Mouse (Mus musculus): ENCODE measurements around the gene Uck2.
A peak's percentile ranks its signal among the peaks of the same experiment; 100 is the strongest.

The Uck2 gene

DNA sequence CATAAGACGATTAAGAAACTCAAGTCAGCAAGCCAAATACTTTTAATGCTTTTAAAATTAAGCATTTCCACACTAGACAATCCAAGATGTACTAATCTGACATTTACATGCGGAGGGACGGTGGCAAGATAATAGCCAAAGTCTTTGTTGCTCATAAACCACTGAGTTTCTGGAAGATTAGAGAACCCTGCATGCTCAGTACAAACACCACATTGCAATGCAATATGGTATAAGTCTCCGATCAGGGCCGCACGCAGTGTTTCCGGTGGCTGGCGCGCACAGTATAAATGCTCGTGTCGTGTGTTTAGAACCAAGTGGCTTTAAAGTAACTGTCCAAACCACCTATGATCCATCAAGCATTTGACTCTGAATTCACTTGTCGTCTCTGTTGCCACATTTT, 31.5 kb downstream of the Uck2 start:
- no peak for DNase-seq (ENCODE audit: low read depth)

DNA sequence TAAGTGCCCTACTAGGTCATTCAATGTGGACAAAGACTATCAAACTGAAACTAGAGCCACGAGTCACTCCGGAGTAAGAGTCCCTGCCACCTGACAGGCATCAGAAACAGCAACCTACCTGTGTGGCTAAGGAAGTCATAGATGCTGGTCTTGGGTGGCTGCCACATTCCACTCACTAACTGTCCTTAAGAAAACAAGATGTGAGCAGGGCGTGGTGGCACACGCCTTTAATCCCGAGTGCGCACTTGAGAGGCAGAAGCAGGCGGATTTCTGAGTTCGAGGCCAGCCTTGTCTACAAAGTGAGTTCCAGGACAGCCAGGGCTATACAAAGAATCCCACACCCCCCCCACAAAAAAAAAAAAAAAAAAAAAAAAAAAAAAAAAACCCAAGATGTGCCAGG, 35.2 kb downstream of the Uck2 start:
- DNase-seq (ENCODE audit: low read depth), result no peak

DNA sequence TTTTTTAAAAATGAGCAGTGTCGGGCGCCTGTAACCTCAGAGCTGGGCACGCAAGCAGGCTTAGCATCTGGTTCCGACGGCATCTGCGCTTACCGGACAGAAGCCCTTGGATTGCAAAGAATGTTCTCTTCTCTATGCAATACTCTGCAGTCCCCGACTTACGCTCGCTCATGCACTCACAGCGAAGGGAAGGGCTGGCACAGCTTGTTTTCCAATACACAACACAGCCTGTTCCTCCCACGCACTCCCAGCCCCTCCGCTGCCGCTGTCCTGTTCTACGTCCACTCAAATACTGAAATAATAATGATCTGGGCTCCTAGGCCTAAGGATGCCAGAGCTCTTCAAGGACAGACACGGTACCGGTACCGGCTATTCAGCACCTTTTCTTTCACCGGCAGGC, 35.9 kb downstream of the Uck2 start:
- no peak for DNase-seq (ENCODE audit: low read depth)

DNA sequence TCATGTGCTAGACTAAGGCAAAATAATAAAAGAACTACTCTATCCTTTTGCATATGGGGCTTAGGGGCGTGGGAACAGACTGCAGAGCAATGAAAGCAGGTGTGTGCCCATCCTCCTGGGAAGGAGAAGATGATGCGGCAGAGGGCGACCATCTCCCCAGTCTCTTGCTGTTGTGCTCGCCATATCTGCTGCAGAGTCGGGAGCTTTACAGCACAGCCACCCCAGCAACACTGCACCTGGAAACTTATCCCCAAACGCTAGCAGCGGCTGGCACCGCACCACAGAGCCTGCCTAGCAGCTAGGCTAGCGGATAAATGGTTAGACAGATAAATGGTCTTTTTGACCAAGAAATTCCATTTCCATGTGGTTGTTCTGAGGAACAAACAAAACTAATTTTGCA, 37.2 kb downstream of the Uck2 start:
- no peak for DNase-seq (ENCODE audit: low read depth)

DNA sequence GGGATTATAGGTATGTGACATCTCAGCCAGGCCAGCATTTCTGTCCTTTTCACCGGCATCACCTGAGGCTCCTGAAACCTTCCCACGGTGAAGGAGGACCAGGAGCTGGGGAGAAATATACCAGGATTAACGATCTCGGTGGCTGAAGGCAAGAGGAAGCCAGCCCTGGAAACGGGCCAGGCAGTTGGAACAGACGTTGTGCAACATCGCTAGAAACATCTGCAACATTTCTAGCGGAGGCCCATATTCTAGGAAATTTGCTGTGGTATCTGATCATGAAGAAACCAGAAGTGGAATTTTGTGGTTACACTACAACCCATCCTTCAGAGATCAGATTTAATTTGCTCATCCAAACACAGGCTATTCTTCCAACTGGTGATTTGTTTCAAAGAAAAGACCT, 38.1 kb downstream of the Uck2 start:
- DNase-seq (ENCODE audit: low read depth), result peak; percentile 63

DNA sequence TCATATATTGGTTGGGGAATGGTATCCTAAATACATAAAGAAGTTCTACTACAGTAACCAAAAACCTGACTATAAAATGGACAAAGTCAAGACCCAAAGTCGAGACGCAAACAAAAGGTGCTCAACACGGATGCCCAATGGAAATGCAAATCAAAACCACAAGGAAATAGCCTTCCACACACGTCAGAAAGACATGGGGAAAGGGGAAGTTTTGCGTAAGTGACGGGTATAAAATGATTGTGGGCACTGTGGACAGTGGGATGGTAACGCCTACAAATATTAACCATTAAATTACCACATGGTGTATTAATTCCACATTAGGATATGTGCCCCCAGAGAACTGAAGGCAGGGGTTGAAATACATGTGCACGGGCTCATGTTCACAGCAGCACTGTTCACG, 38.8 kb downstream of the Uck2 start:
- DNase-seq (ENCODE audit: low read depth), result no peak

DNA sequence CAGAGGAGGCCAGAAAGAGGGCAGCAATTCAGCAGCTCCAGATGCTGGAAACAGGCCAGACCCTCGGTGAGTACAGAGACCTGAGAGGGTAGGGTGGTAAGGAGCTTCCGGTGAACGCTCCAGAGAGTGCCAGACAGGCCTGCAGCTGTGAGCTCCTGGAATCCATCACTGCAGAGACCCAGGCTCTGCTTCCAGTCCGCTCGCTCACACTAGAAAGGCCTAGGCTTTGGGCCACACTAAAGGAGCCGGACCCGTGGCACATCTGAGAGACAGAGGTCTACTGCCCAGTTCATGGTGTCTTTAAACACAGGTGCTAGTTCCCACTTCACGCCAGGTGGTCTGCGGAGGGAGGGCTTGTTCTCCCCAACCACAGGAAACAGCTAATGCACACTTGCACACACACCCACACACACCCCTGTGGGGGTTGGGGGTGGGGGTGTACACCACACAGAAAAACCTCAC, 39.9 kb downstream of the Uck2 start:
- DNase-seq (ENCODE audit: low read depth), result no peak

DNA sequence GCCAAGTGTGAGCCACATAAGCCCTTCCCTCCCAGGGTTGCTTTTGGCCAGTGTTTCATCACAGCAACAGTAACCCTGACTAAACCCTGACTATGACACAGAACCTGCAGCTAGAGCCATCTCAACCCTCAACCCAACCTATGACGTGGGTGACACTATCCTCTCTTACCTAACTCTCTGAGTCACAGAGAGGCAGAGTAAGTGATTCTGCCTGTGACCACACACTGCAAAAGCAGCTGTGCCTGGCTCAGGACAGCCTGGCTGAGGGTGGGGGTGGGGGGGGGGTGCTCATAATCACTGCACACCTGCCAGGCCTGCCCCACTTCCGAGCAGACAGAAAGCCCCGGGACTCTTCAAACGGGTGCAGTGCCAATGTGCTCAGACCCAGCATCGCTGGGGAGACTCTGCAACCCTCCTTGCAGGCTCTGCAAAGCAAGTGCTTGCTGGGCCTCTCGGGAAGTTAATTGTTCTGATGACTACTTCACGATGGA, 42.9 kb downstream of the Uck2 start:
- no peak for DNase-seq (ENCODE audit: low read depth)

DNA sequence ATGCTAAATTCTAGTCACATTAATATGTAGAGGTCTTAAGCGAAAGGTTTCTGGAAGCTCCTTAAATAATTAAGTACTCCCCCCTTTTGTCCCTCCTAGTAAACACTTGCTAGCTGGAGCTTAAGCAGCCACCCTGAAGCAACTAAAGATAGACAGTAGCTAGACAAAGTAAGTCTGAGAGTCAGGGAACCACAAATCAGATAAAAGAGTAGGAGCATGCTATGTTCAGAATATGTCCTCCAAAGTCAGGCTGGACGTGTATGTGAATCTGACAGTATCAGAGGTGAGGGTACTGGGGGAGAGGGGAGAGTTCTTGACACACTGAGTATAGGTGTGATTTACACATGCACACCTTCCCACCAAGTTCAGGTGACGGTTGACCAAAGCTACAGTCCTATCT, 43.6 kb downstream of the Uck2 start:
- no peak for DNase-seq (ENCODE audit: low read depth)

DNA sequence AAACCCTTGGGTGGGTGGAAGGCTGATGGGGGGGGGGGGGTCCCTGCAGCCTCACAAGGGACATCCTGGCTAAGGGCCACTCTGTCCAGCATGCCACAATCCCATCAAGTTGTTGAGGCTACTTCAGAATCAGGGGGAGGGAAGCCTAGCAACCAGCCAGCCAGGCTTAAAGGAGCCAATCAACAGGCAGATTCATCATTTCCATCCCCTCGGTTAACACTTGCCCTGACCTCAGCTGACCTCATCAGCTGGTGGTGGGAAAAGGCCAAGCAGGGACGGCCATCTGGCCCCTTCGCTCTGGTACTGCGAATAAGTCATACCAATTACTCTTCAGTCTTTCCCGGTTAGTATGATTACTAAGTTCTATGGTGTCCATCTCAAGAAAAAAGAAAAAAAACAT, 44.8 kb downstream of the Uck2 start:
- DNase-seq (ENCODE audit: low read depth), result no peak

DNA sequence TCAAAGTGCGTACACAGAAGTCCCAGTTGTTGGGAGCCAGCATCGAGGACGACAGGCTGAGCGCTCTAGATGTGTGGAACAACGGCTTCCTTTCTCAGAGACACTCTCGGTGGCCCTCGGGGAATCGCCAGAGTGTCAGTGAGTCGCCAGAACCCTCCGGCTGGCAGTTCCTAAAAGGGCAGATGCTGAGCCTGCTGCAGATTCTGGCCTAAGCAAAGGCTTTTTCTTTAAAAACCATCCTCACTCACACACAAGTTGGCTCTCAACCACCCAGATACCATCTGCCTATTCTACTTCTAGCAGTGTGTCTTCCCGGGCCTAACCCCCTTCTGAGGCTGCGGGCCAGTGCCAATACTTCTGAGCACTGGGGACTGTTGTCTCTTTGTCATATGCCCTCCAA, 45.2 kb downstream of the Uck2 start:
- DNase-seq (ENCODE audit: low read depth), result no peak

DNA sequence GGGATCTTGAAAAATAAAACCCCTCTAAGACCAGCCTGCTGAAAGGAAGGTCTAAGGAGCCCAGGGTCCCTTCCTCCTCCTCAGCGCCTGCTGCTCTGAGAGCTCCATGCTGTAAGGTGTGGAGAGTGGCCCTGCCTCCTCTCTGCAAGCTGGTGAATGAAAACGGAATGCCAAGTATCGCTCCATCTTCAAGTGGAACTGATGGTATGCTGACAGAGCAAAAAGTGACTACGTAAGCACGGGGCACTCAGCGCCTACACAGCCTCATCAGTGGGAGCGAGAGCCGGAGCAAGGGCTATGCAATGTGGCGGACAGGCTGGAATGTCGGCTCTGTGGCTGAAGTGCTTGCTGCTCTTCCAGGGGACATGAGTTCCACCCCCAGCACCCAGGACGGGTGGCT, 47.3 kb downstream of the Uck2 start:
- DNase-seq (ENCODE audit: low read depth), result no peak

DNA sequence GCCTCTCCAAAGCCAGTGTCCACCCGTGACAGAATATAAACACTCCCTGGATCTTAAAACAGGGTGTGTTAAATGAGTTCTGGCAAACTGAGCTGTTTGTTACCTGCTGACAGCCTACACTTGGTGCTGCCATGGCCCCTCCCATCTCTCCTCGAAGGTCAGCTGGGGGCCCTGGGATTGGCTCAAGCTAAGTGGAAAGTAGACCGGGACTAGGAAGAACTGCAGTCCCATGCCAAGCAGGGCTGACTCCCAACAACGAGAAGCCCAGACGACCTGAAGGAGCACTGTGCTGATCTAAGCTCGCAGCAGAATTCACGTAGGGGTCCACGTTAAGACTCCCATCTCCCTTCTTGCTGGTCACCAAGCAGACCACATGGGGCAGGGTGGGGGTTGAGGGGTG, 48.3 kb downstream of the Uck2 start:
- no peak for DNase-seq (ENCODE audit: low read depth)

DNA sequence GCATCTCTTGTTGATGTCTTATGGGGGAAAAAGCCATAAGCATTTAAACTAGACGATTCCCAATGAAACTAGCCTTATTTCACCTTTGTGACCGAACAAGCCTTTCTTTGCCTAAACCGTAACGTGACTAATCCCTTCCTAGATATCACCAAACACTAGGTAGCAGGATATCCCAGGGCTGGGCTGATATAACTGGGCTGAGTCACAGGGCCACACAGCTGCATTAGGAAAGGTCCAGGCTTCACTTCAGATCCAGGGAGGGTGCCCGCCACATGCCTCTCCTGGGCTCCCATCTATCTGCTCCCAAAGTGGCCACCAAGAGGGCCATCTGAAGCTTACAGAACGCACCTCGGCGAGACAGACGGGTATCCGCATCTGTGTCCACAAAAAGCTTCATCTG, 50.8 kb downstream of the Uck2 start:
- no peak for DNase-seq (ENCODE audit: low read depth)

DNA sequence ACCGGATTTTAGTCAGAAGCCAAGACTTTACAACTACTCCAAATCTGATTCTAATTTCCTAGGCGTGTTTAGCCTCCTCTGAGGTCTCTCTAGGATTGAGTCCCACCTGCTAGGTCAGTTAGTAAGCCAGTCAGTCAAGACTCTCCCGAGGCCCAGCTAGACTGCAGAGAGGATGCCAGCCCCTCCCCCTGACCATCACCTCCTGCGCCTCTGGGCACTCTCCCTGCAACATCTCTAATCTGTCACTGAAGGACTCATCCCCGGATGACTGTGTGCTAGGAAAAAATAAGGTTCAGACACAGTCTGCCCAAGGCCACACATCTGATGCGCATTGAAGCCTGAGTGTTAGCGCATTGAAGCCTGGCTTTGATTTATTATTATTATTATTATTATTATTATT, 52.2 kb downstream of the Uck2 start:
- no peak for DNase-seq (ENCODE audit: low read depth)

DNA sequence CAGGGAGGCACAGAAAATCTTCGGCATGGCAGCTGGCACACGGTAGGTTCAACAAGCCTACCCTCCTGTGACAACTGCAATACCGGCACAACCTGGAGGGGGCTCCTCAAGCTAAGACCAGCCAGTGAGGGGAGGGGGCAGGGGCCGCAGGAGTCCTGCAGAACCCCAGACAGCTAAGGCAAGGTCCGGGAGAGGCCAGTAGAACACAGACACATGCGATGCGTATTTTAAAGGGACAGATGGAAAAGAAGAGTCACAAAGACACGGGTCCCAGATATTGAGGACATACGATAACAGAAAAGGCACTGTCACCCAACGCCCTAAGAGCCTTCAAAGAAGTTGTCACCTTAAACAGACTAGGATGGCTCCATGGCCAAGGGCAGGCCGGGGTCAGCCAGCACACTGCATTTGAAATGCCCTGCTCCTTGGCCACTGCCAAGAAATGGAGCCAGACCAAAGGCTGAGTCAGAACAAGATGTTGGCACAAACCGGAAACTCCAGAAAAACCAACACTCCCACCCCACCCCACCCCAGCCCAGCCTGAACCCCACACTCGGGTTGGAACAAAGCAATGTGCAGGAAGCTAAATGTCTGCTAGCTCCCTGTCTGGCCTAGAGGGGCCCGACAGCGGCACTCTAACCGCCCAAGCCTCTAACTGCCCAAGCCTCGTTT, 53.4 kb downstream of the Uck2 start:
- DNase-seq (ENCODE audit: low read depth), result no peak

DNA sequence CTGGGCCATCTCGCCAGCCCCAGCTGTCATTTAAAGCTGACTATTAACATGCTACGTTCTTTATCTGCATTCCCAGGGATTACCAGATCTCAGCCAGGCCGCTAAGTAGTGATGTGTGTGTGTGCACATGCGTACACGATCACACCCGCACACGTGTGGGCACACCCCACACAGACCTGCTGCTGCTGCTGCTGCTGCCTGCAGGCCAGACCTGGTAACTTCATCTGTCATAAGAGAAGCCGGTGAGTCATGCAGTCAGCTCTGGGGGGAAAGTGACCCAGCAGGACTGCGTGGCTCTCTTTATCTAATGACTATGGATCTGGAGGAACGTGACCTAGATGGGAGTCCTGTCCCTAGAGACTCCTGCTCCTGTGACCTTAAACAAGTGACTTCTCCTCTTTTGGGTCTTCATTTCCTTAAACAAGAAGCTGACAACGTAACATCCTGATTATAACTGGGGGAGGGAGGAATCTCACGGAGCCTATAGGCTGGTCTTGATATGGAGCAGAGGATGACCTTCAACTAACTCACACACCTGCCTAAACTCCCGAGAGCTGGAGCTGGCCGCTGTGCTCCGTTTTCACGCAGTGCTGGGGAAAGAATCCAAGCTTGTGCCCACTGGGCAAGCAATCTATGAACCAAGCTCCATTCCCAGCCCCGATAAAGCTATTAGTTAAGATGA, 54.0 kb downstream of the Uck2 start:
- DNase-seq (ENCODE audit: low read depth), result no peak

DNA sequence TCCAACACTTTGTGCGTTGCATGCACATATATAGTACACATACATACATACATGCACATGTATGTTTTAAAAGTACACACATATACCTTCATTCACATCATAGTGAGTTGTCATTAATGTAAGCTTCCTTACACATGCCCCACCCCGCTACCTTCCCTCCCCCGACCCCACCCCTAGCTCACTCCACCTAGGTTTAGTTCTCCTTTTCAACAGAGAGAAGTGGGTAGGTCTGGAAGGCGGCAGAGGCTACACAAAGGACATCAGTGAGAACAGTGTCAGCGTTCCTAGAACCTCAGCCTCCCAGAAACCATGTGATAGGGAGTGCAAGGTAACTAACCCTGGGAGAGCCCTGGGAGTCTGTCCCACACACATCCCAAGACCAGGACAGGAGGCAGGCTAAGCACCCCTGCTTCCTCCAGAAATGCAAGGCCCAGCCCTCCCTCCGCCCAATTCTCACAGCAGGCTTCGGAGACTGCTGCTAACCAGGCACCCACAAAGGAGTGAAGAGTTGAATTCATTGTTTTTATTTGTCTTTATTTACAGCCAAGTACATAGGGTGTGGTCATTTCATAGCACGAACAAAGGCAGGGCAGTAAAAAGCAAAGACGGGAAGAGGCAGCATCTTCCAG, 62.6 kb downstream of the Uck2 start:
- no peak for DNase-seq (ENCODE audit: low read depth)

DNA sequence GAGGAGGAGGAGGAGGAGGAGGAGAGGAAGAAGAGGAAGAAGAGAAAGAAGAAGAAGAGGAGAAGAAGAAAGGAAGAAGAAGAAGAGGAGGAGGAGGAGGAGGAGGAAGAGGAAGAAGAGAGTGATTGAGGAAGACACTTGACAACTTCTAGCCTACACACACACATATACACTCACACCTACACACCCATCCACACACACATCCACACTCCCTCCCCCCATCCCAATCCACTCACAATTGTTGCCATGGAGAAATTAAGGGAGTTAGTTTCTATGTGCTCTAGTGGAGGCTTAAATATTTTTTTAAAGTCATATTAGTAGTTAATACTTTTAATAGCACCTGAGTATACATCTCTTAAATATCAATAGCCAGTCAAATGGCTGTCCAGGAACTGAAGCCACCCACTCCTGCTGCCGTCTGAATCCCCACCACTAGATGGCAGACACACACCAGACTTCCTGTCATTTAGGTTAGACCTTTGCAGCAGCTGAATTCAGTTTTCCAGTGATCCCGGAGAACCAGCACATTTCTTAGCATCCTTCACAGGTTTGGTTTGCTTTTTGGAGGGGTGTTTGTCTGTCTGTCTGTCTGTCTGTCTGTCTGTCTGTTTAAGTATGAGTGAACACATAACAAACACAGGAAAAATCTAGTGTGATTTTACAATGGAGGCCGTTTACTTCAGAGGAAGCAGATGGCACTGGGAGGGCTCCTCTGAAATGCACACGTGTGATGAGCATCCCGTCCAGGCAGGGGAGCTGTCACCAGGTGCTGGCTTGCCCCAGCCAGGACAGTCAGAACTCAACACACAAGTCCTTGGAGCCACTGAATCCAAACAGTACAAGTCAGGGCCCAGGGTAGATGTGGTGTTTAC, 64.6 kb downstream of the Uck2 start:
- DNase-seq (ENCODE audit: low read depth), result peak; percentile 71

DNA sequence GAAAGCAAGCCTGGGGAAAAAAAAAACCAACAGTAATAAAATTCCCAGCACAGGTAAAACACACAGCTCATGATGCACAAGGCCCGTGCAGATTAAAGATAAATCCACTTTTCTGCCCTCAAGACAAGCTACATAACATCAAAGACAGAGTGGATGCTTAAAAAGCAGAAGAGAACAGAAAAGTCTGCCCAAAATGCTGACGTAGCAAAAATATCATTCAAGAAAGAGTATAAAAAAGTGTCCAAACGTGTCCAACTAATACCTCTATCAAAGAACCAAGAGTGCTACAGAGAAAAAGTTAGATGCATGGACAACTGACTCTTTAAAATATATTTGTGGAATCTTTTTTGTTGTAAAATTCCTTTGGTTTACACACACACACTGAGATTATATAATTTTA, 69.7 kb downstream of the Uck2 start:
- no peak for DNase-seq (ENCODE audit: low read depth)

DNA sequence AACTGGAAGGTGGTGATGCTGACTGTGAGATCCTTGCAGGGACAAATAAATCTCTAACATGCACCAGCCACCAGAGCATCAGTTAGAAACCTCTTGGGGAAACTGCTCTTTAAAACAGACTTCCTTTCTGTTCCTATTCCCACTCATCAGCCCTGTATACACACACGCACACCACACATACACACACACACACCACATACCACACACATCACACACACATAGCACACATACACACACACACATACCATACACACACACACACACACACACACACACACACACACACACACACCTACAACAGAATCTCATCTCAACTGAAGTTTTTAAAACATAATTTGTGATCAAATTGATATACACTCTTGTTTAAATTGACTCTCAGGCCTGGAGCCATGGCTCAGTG, 72.4 kb downstream of the Uck2 start:
- DNase-seq (ENCODE audit: low read depth), result no peak

DNA sequence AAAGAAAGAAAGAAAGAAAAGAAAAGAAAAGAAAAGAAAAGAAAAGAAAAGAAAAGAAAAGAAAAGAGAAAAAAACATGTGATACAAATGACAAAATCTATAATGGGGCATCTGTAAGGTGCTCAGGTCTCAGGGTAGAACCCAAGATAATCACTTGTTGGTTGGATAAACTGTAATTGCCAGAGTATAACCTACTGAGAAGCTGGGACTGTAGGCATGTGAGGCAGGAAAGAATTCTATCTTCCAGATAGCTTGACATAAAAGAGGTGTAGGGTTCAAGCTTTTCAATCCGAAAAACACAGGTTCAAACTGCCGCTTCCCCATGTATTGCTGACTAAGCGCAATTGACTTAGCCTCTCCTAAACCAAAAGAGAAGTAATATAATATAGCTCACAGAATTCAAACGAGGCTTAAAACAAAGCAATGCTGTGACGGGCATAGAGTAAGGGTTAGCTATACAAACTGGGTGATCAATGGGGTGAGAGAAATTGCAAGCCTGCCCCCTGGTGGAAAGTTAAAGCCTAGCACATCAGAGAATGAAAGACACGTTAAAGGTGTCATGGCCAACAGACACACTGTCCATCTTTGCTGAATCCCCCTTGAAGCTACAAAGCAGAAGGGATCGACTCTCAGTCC, 73.0 kb downstream of the Uck2 start:
- peak; percentile 34 for DNase-seq (ENCODE audit: low read depth)

Measured in c-Kit-positive CD71-positive TER-119-negative erythroid progenitor cells, embryonic 14.5 days (primary cell).